Mouse (Mus musculus) cerebellum, adult 9-10 months (tissue): Measurements from ENCODE around the gene Olfr1474.
"Not testable (repeated sequence)": the region's sequence is repeated elsewhere in the genome, so short reads cannot be mapped to it uniquely, and the experiment has no call there.

Experiments
- DNase-seq: peaks from one replicate; pipeline ENCODE4 v3.0.0; 2022

The Olfr1474 gene

GRCm38 (mm10) chr19:13469265-13469664 is at the start of gene Olfr1474:
Gene Olfr1474 (plus strand): TSS chr19:13469565.
- DNase-seq: not testable (repeated sequence)

GRCm38 (mm10) chr19:13443109-13443508 is 26.3 kb upstream of the Olfr1474 start, which contains the start of gene Olfr1471:
Gene Olfr1471 (plus strand): TSS chr19:13443409.
- not testable (repeated sequence) for DNase-seq

DNA sequence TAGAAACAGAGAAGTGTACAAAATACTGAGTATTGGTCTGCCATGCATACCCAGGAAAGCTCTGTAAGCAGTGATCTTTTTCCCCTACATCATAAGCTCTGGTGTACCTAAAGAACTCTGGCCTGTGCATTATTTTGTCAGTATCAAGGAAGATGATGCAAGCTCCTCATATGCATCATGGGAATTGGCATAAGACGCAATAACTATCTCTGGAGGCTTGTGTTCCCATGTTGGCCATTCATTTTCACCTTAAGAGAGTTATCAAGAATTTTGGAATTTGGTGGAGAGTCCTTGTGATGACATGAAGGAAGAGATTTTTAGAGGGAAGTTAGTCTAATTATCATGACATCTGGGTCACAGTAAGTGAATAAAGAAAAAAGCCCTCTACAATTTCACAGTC is 13.4 kb upstream of the Olfr1474 start, which contains the start of gene Olfr1472:
Gene Olfr1472 (minus strand): TSS at position 101 of the 400 bp plus-strand sequence.
- no peak for DNase-seq

GRCm38 (mm10) chr19:13480096-13480495 is 10.7 kb downstream of the Olfr1474 start, which contains the start of gene Olfr1475:
Gene Olfr1475 (minus strand): TSS chr19:13480196.
- DNase-seq: no peak

DNA sequence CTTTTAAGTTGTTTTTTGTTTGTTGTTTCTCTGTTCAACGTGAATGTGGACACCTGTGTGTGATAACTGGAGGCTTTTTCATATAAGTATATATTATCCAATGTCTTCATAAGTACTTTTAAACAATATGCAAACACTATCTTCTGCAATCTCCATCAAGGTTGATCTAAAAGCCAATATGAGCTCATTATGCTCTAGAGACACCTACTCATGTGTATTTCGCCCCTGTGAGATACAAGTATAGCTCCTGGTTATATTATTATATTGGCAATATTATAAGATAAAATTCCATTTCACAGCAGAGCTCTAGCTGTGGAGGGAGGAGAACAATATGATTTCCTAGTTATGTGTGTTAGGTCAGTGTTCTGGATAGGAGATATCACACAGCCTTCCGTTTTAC is 30.9 kb downstream of the Olfr1474 start, which contains the start of gene Olfr1477:
Gene Olfr1477 (plus strand): TSS at position 301 of the 400 bp plus-strand sequence.
- no peak for DNase-seq
